Mouse (Mus musculus) spleen, postnatal 10 days (tissue): ENCODE measurements at regions not wholly inside any gene's neighbourhood (a gene's known extent, or its start where the extent isn't known, plus 50 kb on each side); places are given as distances from the start of the nearest gene placed in this dataset.

Experiments
- DNase-seq, 2 experiments: peaks; one replicate each; pipeline ENCODE4 v3.0.0; 2021 to 2022; ENCODE audit warnings: low spot score in 2 of 2

DNA sequence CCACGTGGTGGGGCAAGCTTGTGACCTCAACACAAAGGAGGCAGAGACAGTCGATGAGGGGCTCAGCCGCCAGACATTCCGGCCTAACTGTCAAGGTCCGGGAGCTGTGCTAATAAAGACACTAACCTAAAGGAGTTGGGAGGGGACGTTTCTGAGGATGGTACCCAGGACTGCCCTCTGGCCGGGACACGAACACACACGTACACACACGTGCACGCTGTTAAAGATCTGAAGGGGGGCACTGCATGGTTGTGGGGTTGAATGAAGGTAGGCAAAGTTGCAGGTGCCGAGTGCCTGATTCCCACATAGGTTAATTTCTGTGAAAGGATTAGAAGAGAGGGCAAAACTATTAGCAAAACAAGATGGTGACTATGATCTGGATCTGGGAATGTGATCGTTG, 65.4 kb upstream of the Mitf start:
- DNase-seq, result no peak

DNA sequence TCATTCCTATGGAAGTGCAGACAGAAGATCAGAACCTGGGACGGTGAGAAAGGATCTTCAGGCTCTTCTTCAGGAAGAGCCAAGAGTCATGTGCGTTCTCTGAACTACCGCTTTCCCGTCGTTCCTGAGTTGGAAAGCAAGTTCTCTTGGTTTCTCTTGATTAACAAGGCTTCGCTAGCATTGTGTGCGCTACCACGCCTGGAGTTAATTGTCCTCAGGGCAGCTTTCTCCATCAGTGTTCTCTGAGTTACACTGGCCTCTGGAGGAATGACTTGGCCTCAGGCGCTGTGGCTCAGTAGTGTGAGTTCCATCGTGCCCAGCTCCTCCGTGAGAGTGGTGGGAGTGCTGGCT, 66.0 kb upstream of the Mitf start:
- DNase-seq, result no peak

DNA sequence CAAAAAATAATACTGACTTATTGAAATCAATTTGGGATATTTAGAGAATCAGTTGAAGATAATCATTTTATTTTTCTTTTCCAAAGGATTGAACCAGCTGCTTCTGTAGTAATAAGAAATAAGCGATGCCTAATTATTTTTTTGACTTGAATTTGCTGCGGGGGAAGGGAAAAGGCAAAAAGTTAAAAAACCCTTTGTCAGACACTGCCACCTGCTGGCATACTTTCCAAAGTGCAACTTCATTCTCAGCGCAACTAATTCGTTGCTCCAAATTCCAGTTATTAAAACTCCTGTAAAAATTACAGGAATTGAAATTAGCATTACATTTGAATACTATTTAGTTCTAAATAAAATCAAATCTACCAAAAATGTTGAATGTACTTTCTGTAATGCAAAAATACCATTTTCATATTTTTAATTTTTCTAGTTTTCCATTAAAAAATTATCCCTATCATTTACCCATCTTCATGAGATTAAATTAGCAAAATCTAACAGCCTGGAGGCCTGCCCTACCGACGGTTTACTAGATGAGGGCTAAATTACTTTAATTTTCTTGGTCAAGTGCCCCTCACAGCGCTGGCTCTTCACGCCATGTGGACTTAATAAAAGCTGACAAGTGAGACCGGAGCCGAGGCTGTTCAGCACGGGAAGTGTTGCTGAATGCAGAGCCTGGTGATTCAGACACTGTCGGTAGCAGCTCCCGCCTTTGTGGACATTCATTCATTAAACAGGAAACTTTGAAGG, 66.6 kb upstream of the Mitf start:
- DNase-seq, result peak in 1 of 2 experiments; percentile 46

DNA sequence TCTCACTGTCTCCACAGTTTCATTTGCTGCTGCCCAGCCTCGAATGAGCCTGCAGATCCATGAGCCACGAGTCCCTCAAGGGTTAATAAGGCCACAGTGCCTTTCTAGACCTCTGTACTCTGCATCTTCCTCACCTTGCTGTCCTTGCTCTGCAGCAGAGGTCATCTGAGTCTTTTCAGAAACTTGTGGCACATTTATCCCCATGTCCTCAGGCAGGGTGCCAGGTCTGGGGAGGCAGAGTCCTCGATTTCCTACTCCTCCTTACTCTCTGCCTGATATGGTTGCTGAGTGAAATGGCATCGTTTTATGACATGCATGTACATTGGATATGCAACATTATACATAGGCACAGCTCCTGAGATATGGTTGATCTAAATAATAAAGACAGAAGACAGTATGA, 68.0 kb upstream of the Mitf start:
- DNase-seq, result no peak

DNA sequence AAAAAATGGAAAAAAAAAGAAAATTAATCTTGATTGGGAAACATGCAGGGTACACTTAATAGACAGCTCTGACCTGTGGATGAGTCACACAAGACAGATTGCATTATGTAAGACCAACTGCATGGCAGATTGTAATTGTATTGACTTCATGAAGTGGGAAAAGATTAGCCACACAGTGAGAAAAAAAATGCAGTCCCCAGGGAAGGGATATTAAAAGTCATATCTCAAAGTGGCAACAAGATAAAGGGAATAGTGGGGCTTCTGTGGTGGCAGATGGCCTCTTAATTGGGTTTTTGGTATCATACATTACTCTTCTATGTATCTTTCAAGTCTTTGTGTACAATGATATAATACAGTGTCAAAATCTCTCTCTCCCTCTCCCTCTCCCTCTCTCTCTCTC, 76.0 kb upstream of the Mitf start:
- no peak for DNase-seq

DNA sequence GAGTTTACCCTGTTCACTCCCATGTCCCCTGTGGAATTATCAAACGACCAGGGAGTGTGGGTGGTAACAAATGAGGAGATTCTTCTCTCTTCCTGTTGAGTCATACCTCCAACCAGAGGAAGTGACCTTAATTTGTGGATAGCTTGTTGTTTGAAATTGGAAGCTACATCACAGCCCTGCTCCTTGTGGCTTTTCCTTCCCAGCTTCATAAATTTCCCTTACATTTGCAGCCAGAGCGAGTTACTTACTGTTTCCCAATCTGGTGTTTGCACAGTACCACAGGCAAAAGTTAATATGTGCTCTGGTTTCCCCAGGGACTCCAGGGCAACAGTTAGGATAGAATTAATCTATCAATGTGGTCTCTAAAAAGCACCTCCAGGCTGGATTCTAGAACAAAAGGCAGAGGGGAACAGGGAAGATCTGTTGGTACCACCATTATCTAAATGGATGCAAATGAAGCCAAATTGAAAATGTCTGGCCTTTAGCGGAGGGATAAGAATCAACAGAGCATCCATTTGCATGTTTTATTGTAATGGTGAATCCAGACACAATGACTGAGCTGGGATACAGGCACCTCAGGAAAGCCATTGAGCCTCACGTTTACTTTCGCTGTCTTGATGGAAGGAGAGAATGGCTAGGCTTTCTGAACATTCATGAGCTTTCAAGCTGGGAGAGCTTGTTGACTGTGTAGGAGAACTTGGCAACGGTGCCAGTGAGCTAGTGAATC, 88.5 kb upstream of the Mitf start:
- DNase-seq, result no peak

DNA sequence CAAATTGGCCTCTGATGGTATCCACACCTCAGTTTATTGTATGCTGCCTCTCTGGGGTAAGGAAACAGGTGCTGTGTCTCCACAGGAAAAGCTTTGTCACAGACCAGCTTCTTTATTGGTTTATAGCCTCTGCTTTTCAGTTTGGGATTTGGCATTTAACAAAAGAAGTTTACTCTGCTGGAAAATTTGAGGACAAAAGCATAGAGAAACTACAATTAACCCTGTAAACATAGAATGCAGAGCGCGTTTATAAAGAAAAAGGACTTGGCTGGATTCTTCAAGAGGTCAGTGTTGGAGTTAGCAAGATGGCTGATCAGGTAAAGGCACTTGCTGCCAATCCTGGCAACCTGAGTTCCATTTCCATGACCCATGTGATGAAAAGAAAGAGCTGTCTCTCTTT, 90.1 kb upstream of the Frmd4b start:
- DNase-seq, result no peak

DNA sequence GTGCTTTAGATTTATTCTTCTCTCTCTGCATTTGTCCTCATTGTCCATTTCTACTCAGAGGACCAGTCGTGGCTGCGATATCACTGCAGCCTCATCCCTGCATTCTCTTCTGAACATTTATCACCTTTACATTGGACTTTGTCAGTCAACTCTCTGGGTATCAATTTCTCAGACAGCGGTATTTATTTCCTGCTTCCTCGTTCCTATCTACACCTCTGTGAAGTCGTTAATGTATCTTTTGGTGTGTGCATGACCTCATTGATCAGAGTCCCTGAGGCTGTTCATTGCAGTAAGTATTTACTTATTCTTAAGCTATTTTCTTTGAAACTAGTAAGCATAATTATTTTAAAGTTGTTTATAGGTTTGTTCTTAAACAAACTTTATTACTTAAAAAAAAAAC, 87.0 kb upstream of the Frmd4b start:
- DNase-seq, result no peak

DNA sequence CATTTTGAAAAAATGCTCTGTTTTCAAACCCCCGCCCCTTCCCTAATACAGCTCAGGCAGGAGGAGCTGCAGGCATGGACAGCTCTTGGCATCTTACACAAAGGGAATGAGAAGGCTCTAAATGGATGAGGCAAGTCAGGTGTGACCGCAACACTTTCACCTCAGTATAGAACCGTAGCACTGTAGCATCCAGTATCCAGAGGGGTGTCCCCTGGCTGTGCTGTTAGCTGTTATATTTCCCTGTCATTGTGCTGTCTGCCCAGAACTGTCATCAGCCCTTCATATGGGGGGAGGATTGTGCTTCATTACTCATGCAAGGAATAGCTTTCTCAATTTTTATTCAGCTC, 82.4 kb upstream of the Frmd4b start:
- DNase-seq, result no peak

DNA sequence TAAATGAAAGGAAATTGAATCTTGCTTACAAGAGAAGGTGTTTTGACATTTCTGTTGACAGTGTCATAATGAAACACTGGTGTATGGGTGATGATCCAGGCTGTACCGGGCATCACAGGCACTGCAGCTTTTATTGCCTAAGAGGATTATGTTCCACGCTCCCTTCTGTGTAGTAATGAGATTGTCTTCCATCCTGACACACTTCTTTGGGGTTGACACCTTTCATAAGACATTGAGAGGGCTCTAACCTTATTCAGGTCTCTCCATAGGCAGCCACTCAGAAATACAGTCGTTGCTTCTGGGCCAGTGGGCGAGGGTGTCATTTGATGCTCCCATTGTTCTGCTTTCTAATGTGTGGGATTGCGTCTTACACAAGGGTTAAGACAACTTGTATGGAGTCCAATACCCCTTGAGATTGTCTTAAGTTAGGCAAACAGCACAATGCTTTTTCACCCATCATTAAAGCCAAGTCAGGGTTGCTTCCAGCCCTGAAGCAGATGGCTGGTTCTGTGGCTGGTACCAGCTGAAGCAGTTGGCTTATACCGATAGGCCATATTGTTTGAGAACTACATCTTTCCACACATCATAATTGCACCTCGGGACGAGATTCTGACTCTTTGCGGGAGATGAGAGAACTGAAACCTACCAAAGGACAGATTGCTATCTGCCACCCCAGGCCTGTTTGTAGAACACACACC, 81.9 kb upstream of the Frmd4b start:
- no peak for DNase-seq

DNA sequence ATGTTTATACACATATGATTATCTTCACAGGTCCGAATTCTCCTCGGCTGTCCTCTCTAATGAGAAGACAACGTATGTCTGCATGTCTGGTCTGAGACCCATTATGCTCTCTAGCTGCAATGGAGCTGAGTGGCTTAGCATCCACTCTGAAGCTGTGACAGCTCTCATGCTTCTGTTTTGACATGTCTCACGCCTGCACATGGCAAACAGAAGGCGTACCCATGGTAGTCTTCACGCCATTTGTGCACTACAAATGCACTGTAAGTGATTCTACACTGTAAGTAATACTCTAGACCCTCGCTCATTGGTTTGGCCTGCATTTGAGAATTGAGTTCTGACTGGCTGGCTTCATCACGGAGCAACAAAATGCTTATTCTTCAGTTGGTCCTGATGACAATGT, 75.9 kb upstream of the Frmd4b start:
- no peak for DNase-seq

DNA sequence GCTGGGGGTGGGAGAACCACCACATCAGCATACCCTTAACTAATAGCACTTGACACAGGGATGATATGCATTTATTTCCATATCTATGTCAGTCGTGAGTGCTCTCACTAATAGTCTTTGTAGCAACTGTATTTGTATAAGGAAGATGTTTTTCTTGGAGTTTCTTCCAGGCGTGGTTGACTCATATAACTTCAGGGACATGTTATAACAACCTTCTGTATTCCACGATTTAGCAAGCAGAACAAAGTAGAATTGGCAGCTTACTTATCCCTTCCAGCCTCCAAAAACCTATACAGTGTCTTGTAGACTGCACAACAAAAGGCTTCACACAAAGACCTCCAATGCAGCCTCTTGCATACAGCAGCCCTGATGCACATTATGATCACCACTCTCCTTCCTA, 73.8 kb upstream of the Frmd4b start:
- no peak for DNase-seq

DNA sequence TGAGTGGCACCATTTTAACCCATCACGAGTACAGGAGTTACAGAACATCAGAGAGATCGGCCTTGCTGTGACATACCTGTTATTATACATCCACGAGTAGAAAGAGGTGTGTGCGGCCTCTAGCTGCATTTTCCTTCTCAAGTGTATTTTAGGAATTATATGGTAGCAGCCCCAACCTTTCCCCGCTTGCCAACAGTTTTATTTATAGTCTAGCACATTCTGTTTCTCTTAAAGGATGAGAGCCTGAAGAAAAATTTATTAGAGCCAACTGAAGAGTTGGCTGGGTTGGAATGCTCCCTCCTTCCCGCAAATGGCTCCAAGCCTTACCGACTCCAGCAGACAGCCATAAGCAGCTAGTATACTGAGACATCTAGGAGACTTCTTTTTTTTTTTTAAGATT, 67.0 kb upstream of the Frmd4b start:
- no peak for DNase-seq

DNA sequence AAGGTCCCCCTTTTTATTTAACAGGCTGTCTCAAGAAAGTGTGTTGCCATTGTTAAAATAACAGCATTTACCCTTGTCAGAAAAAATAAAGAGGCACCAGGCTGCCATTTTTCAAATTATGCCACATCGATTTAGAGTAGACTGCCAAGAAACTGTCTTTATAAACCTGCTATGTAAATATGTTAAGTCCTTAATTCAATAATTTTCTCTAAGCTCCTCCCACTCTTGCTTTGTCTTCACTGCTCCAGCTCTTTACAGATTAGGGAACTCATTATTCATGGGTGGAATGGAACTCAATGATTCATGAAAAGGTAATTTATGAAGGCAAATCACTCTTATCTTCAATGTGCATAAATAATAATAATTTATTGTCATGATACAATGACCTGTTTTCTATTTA, 64.9 kb upstream of the Frmd4b start:
- DNase-seq, result no peak

DNA sequence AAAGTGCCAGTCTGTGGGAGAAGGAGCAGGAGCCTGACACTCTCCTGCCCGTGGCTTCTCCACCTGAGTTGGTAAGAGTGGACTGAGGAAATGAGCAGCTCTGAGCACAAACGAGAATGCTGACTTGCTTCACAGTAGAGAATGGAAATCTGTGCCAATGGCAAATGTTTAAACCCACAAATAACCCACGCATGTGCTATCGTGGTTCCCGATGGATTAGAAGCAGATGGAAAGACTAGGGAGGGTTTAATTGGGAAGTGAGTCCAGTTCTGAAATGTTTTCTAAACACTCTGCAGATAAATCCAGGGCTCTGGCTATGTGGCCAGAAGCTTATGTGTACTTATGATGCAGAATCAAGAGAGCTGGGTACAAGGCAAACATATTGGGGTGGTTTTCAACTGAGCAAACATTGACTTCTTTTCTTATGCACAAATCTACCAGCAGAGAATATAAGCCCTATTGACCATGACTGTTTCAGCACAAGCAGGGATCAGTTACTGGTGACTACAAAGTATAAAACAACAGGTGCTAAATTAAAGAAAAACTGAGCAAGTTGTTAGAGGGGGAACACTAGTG, 57.9 kb upstream of the Frmd4b start:
- DNase-seq, result no peak

DNA sequence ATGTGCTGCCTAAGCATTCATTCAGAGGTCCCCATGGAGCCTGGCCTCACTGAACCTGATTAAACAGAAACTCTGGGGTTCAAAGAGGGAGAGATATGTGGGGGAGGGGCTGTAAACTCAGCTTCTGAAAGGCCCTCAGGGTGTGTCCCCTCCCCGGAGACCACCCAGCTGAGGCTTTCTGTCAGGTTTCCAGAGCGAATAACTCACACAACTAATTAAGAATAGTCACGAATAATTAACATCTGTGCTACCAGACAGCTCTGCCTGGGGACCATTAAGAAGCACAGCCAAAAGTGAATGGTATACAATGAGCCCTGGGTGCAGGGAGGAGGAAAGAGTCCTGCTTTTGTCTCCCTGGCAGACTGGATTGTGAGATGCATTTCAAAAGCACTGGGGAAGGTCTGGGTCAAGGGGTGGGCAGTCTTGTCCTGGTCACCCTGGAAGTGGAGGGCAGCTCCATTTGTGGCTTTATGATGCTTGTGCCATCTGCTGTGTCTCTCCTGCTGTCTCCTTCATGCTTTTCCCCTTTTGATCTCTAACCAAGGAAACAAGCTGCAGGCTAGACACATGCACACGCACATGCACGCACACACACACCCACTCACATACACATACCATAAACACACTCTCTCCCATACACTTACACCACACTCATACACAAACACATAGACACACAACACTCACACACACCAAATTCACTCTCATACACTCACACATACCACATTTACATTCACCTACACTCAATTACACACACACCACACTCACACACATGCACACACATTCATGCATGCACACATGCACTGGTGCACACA, 49.7 kb upstream of the Frmd4b start:
- no peak for DNase-seq
